Mouse (Mus musculus) small intestine, adult 2 months (tissue): ENCODE measurements around the gene Tifa.

Source experiments
- CTCF ChIP-seq: fragments of 200-500 bp; IDR thresholded peaks from 2 replicates; pipeline ENCODE4 v1.5.1; 2012; ENCODE audit warnings: low read depth, mild to moderate bottlenecking, control low read depth, inconsistent platforms, low read length, moderate library complexity, mixed read lengths; ENCODE audit not compliant: insufficient replicate concordance, insufficient read length; ENCODE audit errors: extremely low read depth
- POLR2A ChIP-seq: fragments of 200-500 bp; IDR thresholded peaks from 2 replicates; pipeline ENCODE4 v1.6.1; 2012; ENCODE audit warnings: low read depth, mild to moderate bottlenecking, control low read depth, inconsistent platforms, low read length, moderate library complexity

DNA sequence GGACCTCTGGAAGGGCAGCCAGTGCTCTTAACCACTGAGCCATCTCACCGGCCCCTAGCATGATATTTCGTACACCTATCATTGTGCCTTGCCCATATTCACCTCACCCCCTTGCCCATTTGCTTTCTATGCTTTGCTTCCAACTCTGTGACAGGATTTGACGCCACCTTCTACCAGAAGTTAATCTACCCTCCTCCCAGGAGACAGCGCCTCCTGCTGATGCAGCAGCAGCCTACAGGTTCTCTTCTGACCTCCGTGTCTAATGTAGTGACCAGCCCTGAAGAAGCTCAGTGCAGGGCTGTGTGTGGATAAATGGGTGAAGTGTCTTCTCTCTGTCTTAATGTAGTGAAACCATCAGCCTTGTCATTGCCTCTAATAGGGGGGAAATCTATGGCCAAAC lies 25.1 kb upstream of the Tifa start:
- TF ChIP-seq CTCF (no peak), POLR2A (no peak)
